Mouse (Mus musculus): Measurements from ENCODE around the gene Slc22a2.
"Not testable (repeated sequence)": the region's sequence is repeated elsewhere in the genome, so short reads cannot be mapped to it uniquely, and the experiment has no call there.

The Slc22a2 gene

GRCm38 (mm10) chr17:12583991-12584390 is at the start of gene Slc22a2:
TSS of gene Slc22a2 (plus strand) at chr17:12584132.
- no peak for DNase-seq

GRCm38 (mm10) chr17:12534353-12535145 is 49.4 kb upstream of the Slc22a2 start:
- DNase-seq, result peak; percentile 79

GRCm38 (mm10) chr17:12562215-12562614 is 21.7 kb upstream of the Slc22a2 start:
- DNase-seq, result no peak

GRCm38 (mm10) chr17:12564481-12565000 is 19.4 kb upstream of the Slc22a2 start:
- DNase-seq, result not testable (repeated sequence)

GRCm38 (mm10) chr17:12565443-12565842 is 18.5 kb upstream of the Slc22a2 start:
- no peak for DNase-seq

- DNase-seq, result no peak
Measured at GRCm38 (mm10) chr17:12571316-12571715, 12.6 kb upstream of the Slc22a2 start.

GRCm38 (mm10) chr17:12571924-12572463 is 11.9 kb upstream of the Slc22a2 start:
- DNase-seq, result no peak

GRCm38 (mm10) chr17:12575391-12575790 is 8.5 kb upstream of the Slc22a2 start:
- DNase-seq, result no peak

- DNase-seq, result no peak
Measured at GRCm38 (mm10) chr17:12577096-12577495, 6.8 kb upstream of the Slc22a2 start.

GRCm38 (mm10) chr17:12585366-12585765 is 1.4 kb downstream of the Slc22a2 start:
- DNase-seq, result no peak

GRCm38 (mm10) chr17:12586966-12587365 is 3.0 kb downstream of the Slc22a2 start:
- DNase-seq, result no peak

GRCm38 (mm10) chr17:12588801-12589247 is 4.9 kb downstream of the Slc22a2 start:
- no peak for DNase-seq

GRCm38 (mm10) chr17:12590911-12591625 is 7.1 kb downstream of the Slc22a2 start:
- DNase-seq, result no peak

GRCm38 (mm10) chr17:12595846-12596515 is 12.0 kb downstream of the Slc22a2 start:
- DNase-seq, result no peak

- no peak for DNase-seq
Measured at GRCm38 (mm10) chr17:12606634-12607033, 22.7 kb downstream of the Slc22a2 start.

GRCm38 (mm10) chr17:12607202-12607601 is 23.3 kb downstream of the Slc22a2 start:
- DNase-seq, result no peak

- no peak for DNase-seq
Measured at GRCm38 (mm10) chr17:12614511-12615385, 30.8 kb downstream of the Slc22a2 start.

- no peak for DNase-seq
Measured at GRCm38 (mm10) chr17:12615429-12615828, 31.5 kb downstream of the Slc22a2 start.

- no peak for DNase-seq
Measured at GRCm38 (mm10) chr17:12619641-12620040, 35.7 kb downstream of the Slc22a2 start.

GRCm38 (mm10) chr17:12627983-12628382 is 44.1 kb downstream of the Slc22a2 start:
- no peak for DNase-seq

GRCm38 (mm10) chr17:12630976-12631730 is 47.2 kb downstream of the Slc22a2 start:
- DNase-seq, result no peak
